In genomic region chr4:118335991-118336390, GRCm38 (mm10) we compare ENCODE assay signal across 7 mouse cellular contexts. TPM values are rescaled to one million over a fixed set of nuclear protein-coding genes. Genes with fewer than 3 reads are reported as not detected.
ATAC-seq and TF ChIP-seq lines count a peak whose summit lies in the region.
"Had no signal": no experiment of that assay in that cellular context is flagged by ENCODE, and none has a peak within 500 bp of the region (broad histone marks: within the 10 kb centered on the region; RNA-seq: fewer than 3 reads in every experiment).

No protein-coding gene starts in this region.

- no peak overlapping the region for H3K27ac ChIP-seq in intestine, embryonic 15.5 days
- H3K27ac ChIP-seq in intestine, postnatal 0 days (ENCODE audit: low read depth, low read length) = no peak overlapping the region
- H3K27ac ChIP-seq in intestine, embryonic 16.5 days (ENCODE audit: low read length) = no peak overlapping the region
- no peak overlapping the region for H3K27ac ChIP-seq in neural tube, embryonic 15.5 days (replicated peaks)

- 68% methylated on average over 4 of the region's 4 CpGs for WGBS in intestine, embryonic 15.5 days
- 60% methylated on average over 4 of the region's 4 CpGs for WGBS in intestine, postnatal 0 days
- 71% methylated on average over 4 of the region's 4 CpGs for WGBS in intestine, embryonic 16.5 days
- WGBS in neural tube, embryonic 15.5 days = 86% methylated on average over 4 of the region's 4 CpGs

- TF ChIP-seq CTCF in intestine, postnatal 0 days (IDR thresholded peaks at IDR 0.05; ENCODE audit: low read depth) = no peak

- H3K4me1 ChIP-seq in intestine, embryonic 15.5 days (replicated peaks) = 0 out of 2 replicates have a peak, but pooled peaks cover 11% of the 10 kb centered on the region
- no peaks in the 10 kb centered on the region for H3K4me1 ChIP-seq in intestine, postnatal 0 days (replicated peaks; ENCODE audit: control insufficient read depth, insufficient read depth, low read length)
- no peaks in the 10 kb centered on the region for H3K4me1 ChIP-seq in intestine, embryonic 16.5 days (ENCODE audit: control insufficient read depth, insufficient read depth, low read length)
- no peaks in the 10 kb centered on the region for H3K4me1 ChIP-seq in neural tube, embryonic 15.5 days

- H3K36me3 ChIP-seq in intestine, embryonic 15.5 days = no peaks in the 10 kb centered on the region
- H3K36me3 ChIP-seq in intestine, postnatal 0 days (ENCODE audit: control insufficient read depth, insufficient read depth) = no peaks in the 10 kb centered on the region
- no peaks in the 10 kb centered on the region for H3K36me3 ChIP-seq in intestine, embryonic 16.5 days (ENCODE audit: control insufficient read depth, insufficient read depth, low read length)
- H3K36me3 ChIP-seq in neural tube, embryonic 15.5 days = no peaks in the 10 kb centered on the region
- H3K36me3 ChIP-seq: G1E had no signal

- no peak overlapping the region for H3K4me3 ChIP-seq in intestine, embryonic 15.5 days (replicated peaks)
- H3K4me3 ChIP-seq in intestine, postnatal 0 days (ENCODE audit: low read depth, low read length) = no peak overlapping the region
- H3K4me3 ChIP-seq in intestine, embryonic 16.5 days (ENCODE audit: low read length) = no peak overlapping the region
- no peak overlapping the region for H3K4me3 ChIP-seq in neural tube, embryonic 15.5 days (replicated peaks)

- no peak overlapping the region for H3K4me2 ChIP-seq in intestine, embryonic 15.5 days (replicated peaks)
- H3K4me2 ChIP-seq in intestine, postnatal 0 days (replicated peaks; ENCODE audit: low read depth) = no peak overlapping the region
- no peak overlapping the region for H3K4me2 ChIP-seq in intestine, embryonic 16.5 days (ENCODE audit: low read depth, low read length)
- no peak overlapping the region for H3K4me2 ChIP-seq in neural tube, embryonic 15.5 days

- H3K27me3 ChIP-seq in intestine, embryonic 15.5 days (replicated peaks) = no peaks in the 10 kb centered on the region
- no peaks in the 10 kb centered on the region for H3K27me3 ChIP-seq in intestine, postnatal 0 days (replicated peaks; ENCODE audit: control insufficient read depth, insufficient read depth, low read length)
- no peaks in the 10 kb centered on the region for H3K27me3 ChIP-seq in intestine, embryonic 16.5 days (replicated peaks; ENCODE audit: control insufficient read depth, insufficient read depth, low read length)
- no peaks in the 10 kb centered on the region for H3K27me3 ChIP-seq in neural tube, embryonic 15.5 days (replicated peaks)
- H3K27me3 ChIP-seq: Patski had no signal

- no peaks in the 10 kb centered on the region for H3K9me3 ChIP-seq in intestine, embryonic 15.5 days
- H3K9me3 ChIP-seq in intestine, postnatal 0 days (ENCODE audit: control insufficient read depth) = no peaks in the 10 kb centered on the region
- no peaks in the 10 kb centered on the region for H3K9me3 ChIP-seq in intestine, embryonic 16.5 days (ENCODE audit: control insufficient read depth, low read length)
- no peaks in the 10 kb centered on the region for H3K9me3 ChIP-seq in neural tube, embryonic 15.5 days (replicated peaks)
- H3K9me3 ChIP-seq: G1E had no signal

- peak; percentile 65; the same call in 1 of the 2 replicates for ATAC-seq in intestine, embryonic 15.5 days
- ATAC-seq in intestine, postnatal 0 days = no peak
- peak; percentile 58 for ATAC-seq in intestine, embryonic 16.5 days
- no peak for ATAC-seq in neural tube, embryonic 15.5 days (ENCODE audit: low FRiP score)
- ATAC-seq: activated CD4-positive, CD25-positive, alpha-beta regulatory T cell, adult 4 months; Patski had no signal

- H3K9ac ChIP-seq in intestine, embryonic 15.5 days = no peak overlapping the region
- no peak overlapping the region for H3K9ac ChIP-seq in intestine, postnatal 0 days (ENCODE audit: low read depth, low read length)
- no peak overlapping the region for H3K9ac ChIP-seq in intestine, embryonic 16.5 days (ENCODE audit: low read depth, low read length)
- no peak overlapping the region for H3K9ac ChIP-seq in neural tube, embryonic 15.5 days (replicated peaks)

RNA-seq across cellular contexts. Expression of gene Ptprf, which starts 44.8 kb away (rescaled TPM):
- 57.7 and 62.4 TPM in 2 replicates for polyA plus RNA-seq in intestine, embryonic 15.5 days (2015; fragmentation: Nextera tagmentation; extraction: Ambion mirVana)
- polyA plus RNA-seq in intestine, postnatal 0 days (2015; fragmentation: Nextera tagmentation; extraction: Ambion mirVana) = 32.8 and 37.9 TPM in 2 replicates
- 45.8 and 54.8 TPM in 2 replicates for polyA plus RNA-seq in intestine, embryonic 16.5 days (2015; fragmentation: Nextera tagmentation; extraction: Ambion mirVana)
- polyA plus RNA-seq in neural tube, embryonic 15.5 days (2015; fragmentation: Nextera tagmentation; extraction: Ambion mirVana) = 62.9 and 68.5 TPM in 2 replicates
- polyA plus RNA-seq: G1E had no signal

Comparison
In these comparisons a context has a peak if more than half of its experiments do, and no peak if none do; other contexts are left out.
1. ATAC-seq: peak in intestine, embryonic 15.5 days (single experiment) and intestine, embryonic 16.5 days (single experiment); none in intestine, postnatal 0 days (single experiment) and neural tube, embryonic 15.5 days (single experiment).